Mouse (Mus musculus) embryonic facial prominence, embryonic 10.5 days (tissue): ENCODE data around the gene Prss41. TPM values are rescaled to one million over a fixed set of nuclear protein-coding genes. Genes with fewer than 3 reads are reported as not detected.
"Not testable (repeated sequence)": the region's sequence is repeated elsewhere in the genome, so short reads cannot be mapped to it uniquely, and the experiment has no call there.

Experiments
- DNase-seq: peaks from one replicate; pipeline ENCODE4 v3.0.0-alpha.2; 2017; ENCODE audit warnings: low spot score
- H3K27ac ChIP-seq: fragments of 300-500 bp; sonication (generic); replicated peaks from 2 replicates; pipeline ENCODE4 v1.5.1; 2016; ENCODE audit warnings: mild to moderate bottlenecking
- H3K27me3 ChIP-seq: fragments of 300-500 bp; sonication (generic); replicated peaks from 2 replicates; pipeline ENCODE4 v1.6.1; 2016; ENCODE audit warnings: low read depth, mild to moderate bottlenecking; ENCODE audit not compliant: poor library complexity, severe bottlenecking
- H3K36me3 ChIP-seq: fragments of 300-500 bp; sonication (generic); replicated peaks from 2 replicates; pipeline ENCODE4 v1.6.1; 2016; ENCODE audit warnings: mild to moderate bottlenecking, moderate library complexity
- H3K4me1 ChIP-seq: fragments of 300-500 bp; sonication (generic); 2 replicates; pipeline ENCODE4 v1.6.1; 2016
- H3K4me3 ChIP-seq: fragments of 300-500 bp; sonication (generic); 2 replicates; pipeline ENCODE4 v1.5.1; 2016; ENCODE audit warnings: mild to moderate bottlenecking, moderate library complexity
- H3K9me3 ChIP-seq: fragments of 300-500 bp; sonication (generic); 2 replicates; pipeline ENCODE4 v1.6.1; 2016; ENCODE audit warnings: mild to moderate bottlenecking
- WGBS: fragments of 180-500 bp; shearing (Covaris S2); methylation state at CpG from one replicate; pipeline ENCODE4 v1.1.7; 2016; 5-methylcytosine and 5-hydroxymethylcytosine counted together
- polyA plus RNA-seq: library from polyadenylated mRNA; unstranded; fragments of >200 nt; fragmentation: Nextera tagmentation; extraction: Ambion mirVana; gene quantifications from 2 replicates; pipeline ENCODE4 v1.2.1, GENCODE M21; 2016

Gene Prss41
- 3.2 and 3.6 TPM in 2 replicates for polyA plus RNA-seq

GRCm38 (mm10) chr17:23843812-23844273 lies at the start of gene Prss41, which contains the start of gene Prss32:
TSS of gene Prss41 (minus strand) at chr17:23844172.
TSS of gene Prss32 (plus strand) at chr17:23843855.
- peak within 1 kb of the TSS; percentile 48 for H3K4me3 ChIP-seq
- WGBS, result 14% methylated on average over 19 of the region's 19 CpGs

GRCm38 (mm10) chr17:23880576-23880975 lies 36.6 kb upstream of the Prss41 start, which contains the start of the genes Dcpp1 and Dcpp2:
TSS of gene Dcpp1 (plus strand) at chr17:23880876.
TSS of gene Dcpp2 (plus strand) at chr17:23880880.
- H3K36me3 ChIP-seq, H3K4me1 ChIP-seq, H3K9me3 ChIP-seq, H3K27ac ChIP-seq, H3K27me3 ChIP-seq, H3K4me3 ChIP-seq, DNase-seq: not testable (repeated sequence)
- 87% methylated on average over 4 of the region's 4 CpGs for WGBS

More at GRCm38 (mm10) chr17:23843812-23844273, at the start of gene Prss41, which contains the start of gene Prss32:
- H3K9me3 ChIP-seq, result no peaks in the 10 kb centered on the region
- H3K27ac ChIP-seq, result peak within 1 kb of the TSS; percentile 37
- peaks cover 17% of the 10 kb centered on the region for H3K27me3 ChIP-seq
- H3K36me3 ChIP-seq, result no peaks in the 10 kb centered on the region
- H3K4me1 ChIP-seq, result 0 out of 2 replicates have a peak, but pooled peaks cover 10% of the 10 kb centered on the region
- peak; percentile 79 for DNase-seq

- H3K4me1 ChIP-seq, result no peaks in the 10 kb centered on the region
- 80% methylated on average over 2 of the region's 2 CpGs for WGBS
- no peaks in the 10 kb centered on the region for H3K36me3 ChIP-seq
- H3K27ac ChIP-seq, result no peak overlapping the region
- H3K4me3 ChIP-seq, result no peak overlapping the region
- no peaks in the 10 kb centered on the region for H3K27me3 ChIP-seq
- no peak for DNase-seq
- no peaks in the 10 kb centered on the region for H3K9me3 ChIP-seq
Measured at GRCm38 (mm10) chr17:23877166-23877565, 33.2 kb upstream of the Prss41 start.

GRCm38 (mm10) chr17:23876741-23877140 lies 32.8 kb upstream of the Prss41 start:
- Histone ChIP-seq H3K27me3 (no peaks in the 10 kb centered on the region), H3K4me1 (no peaks in the 10 kb centered on the region), H3K27ac (no peak overlapping the region), H3K4me3 (no peak overlapping the region), H3K9me3 (no peaks in the 10 kb centered on the region), H3K36me3 (no peaks in the 10 kb centered on the region)
- 50% methylated on average over 3 of the region's 3 CpGs for WGBS
- no peak for DNase-seq

- DNase-seq, result peak; percentile 65
- H3K36me3 ChIP-seq, result no peaks in the 10 kb centered on the region
- 52% methylated on average over 8 of the region's 8 CpGs for WGBS
- no peaks in the 10 kb centered on the region for H3K9me3 ChIP-seq
- H3K4me1 ChIP-seq, result peaks cover 6% of the 10 kb centered on the region; the same call in 1 of the 2 replicates
- no peak overlapping the region for H3K27ac ChIP-seq
- H3K4me3 ChIP-seq, result no peak overlapping the region
- H3K27me3 ChIP-seq, result no peaks in the 10 kb centered on the region
Measured at GRCm38 (mm10) chr17:23873884-23874856, 30.2 kb upstream of the Prss41 start.

- Histone ChIP-seq H3K36me3 (no peaks in the 10 kb centered on the region), H3K27ac (no peak overlapping the region), H3K4me3 (no peak overlapping the region), H3K9me3 (no peaks in the 10 kb centered on the region), H3K27me3 (no peaks in the 10 kb centered on the region), H3K4me1 (peaks cover 6% of the 10 kb centered on the region; the same call in 1 of the 2 replicates)
- no peak for DNase-seq
- WGBS, result 88% methylated on average over 11 of the region's 11 CpGs
Measured at GRCm38 (mm10) chr17:23868513-23868912, 24.5 kb upstream of the Prss41 start.

GRCm38 (mm10) chr17:23867756-23868155 lies 23.8 kb upstream of the Prss41 start, which contains the start of gene Prss21:
TSS of gene Prss21 (plus strand) at chr17:23868056.
- H3K4me1 ChIP-seq, result peaks cover 6% of the 10 kb centered on the region; the same call in 1 of the 2 replicates
- H3K27ac ChIP-seq, result no peak within 1 kb of the TSS
- H3K27me3 ChIP-seq, result no peaks in the 10 kb centered on the region
- H3K4me3 ChIP-seq, result no peak within 1 kb of the TSS
- no peak for DNase-seq
- H3K36me3 ChIP-seq, result no peaks in the 10 kb centered on the region
- H3K9me3 ChIP-seq, result no peaks in the 10 kb centered on the region
- 84% methylated on average over 15 of the region's 15 CpGs for WGBS

GRCm38 (mm10) chr17:23862926-23863325 lies 19.0 kb upstream of the Prss41 start:
- Histone ChIP-seq H3K4me1 (no peaks in the 10 kb centered on the region), H3K9me3 (no peaks in the 10 kb centered on the region), H3K36me3 (no peaks in the 10 kb centered on the region), H3K27ac (no peak overlapping the region), H3K4me3 (no peak overlapping the region), H3K27me3 (no peaks in the 10 kb centered on the region)
- 84% methylated on average over 4 of the region's 4 CpGs for WGBS
- no peak for DNase-seq

- DNase-seq, result no peak
- WGBS, result 84% methylated on average over 2 of the region's 2 CpGs
Measured at GRCm38 (mm10) chr17:23857913-23858312, 13.9 kb upstream of the Prss41 start.

GRCm38 (mm10) chr17:23857193-23857592 lies 13.2 kb upstream of the Prss41 start:
- DNase-seq, result no peak
- WGBS, result 86% methylated on average over 6 of the region's 6 CpGs
- Histone ChIP-seq H3K4me1 (no peaks in the 10 kb centered on the region), H3K27me3 (no peaks in the 10 kb centered on the region), H3K36me3 (no peaks in the 10 kb centered on the region), H3K9me3 (no peaks in the 10 kb centered on the region), H3K4me3 (no peak overlapping the region), H3K27ac (no peak overlapping the region)

More at GRCm38 (mm10) chr17:23857913-23858312, 13.9 kb upstream of the Prss41 start:
- Histone ChIP-seq H3K4me1 (no peaks in the 10 kb centered on the region), H3K36me3 (no peaks in the 10 kb centered on the region), H3K27me3 (no peaks in the 10 kb centered on the region), H3K27ac (no peak overlapping the region), H3K9me3 (no peaks in the 10 kb centered on the region), H3K4me3 (no peak overlapping the region)

GRCm38 (mm10) chr17:23854229-23854765 lies 10.3 kb upstream of the Prss41 start:
- H3K36me3 ChIP-seq, result no peaks in the 10 kb centered on the region
- H3K4me1 ChIP-seq, result no peaks in the 10 kb centered on the region
- H3K27ac ChIP-seq, result no peak overlapping the region
- no peak for DNase-seq
- no peaks in the 10 kb centered on the region for H3K9me3 ChIP-seq
- no peaks in the 10 kb centered on the region for H3K27me3 ChIP-seq
- 86% methylated on average over 10 of the region's 10 CpGs for WGBS
- H3K4me3 ChIP-seq, result no peak overlapping the region

GRCm38 (mm10) chr17:23853292-23853691 lies 9.3 kb upstream of the Prss41 start:
- DNase-seq, result peak; percentile 60
- Histone ChIP-seq H3K4me1 (no peaks in the 10 kb centered on the region), H3K4me3 (no peak overlapping the region), H3K9me3 (no peaks in the 10 kb centered on the region), H3K36me3 (no peaks in the 10 kb centered on the region), H3K27ac (no peak overlapping the region), H3K27me3 (no peaks in the 10 kb centered on the region)
- 36% methylated on average over 5 of the region's 5 CpGs for WGBS
